Mouse (Mus musculus): Measurements from ENCODE around the gene Gm4131.

DNA sequence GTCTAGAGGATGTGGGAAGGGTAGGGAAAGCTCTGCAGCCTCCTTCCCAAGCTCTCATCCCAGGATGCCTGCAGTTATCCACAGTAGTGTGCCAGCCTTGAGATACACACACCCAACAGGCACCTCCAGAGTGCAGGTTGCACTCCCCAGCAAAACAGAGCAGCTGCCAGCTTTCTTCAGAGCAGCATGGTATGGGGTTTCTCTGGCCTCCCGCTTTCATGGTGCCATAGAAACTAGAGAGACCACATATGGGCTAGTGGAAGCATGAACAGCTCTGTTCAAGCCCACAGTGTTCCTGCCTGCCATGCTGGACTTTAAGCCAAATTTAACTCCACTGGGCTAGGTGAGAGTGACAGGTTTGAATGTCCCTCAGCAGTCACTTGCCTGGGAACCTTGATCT, 36.1 kb upstream of the Gm4131 start:
- TF ChIP-seq CTCF (IDR thresholded peaks at IDR 0.05; ENCODE audit: low read depth), result no peak
- TF ChIP-seq EP300 (IDR thresholded peaks at IDR 0.05; ENCODE audit: low read depth), result no peak

Measured in heart, postnatal 0 days (tissue).